Mouse (Mus musculus) cerebellum, adult 18-20 months (tissue): ENCODE measurements around the gene Serpina1e.
"Not testable (repeated sequence)": the region's sequence is repeated elsewhere in the genome, so short reads cannot be mapped to it uniquely, and the experiment has no call there.

ENCODE experiments used
- DNase-seq, 2 experiments: peaks; one replicate each; pipeline ENCODE4 v3.0.0; 2021

Serpina1e gene

DNA sequence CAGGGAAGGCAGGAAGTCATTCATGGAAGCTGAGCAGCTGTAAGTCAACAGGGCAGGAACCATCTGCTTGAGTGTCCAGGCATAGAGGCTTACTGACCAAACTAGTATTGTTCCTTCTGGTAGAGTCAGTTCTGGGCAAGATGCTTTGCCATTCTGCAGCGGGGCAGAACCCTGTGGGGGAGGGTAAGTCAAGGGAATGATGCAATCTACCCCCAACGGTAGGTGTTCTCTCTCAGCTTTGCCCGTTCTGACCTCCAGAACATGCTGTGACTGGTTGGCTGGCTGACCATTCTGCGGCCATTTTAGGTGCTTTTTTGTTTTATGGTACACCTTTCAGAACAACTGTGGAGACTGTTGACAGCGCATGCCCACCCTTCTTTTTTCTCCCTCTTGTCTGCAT is 3.6 kb upstream of the Serpina1e start:
- no peak for DNase-seq

DNA sequence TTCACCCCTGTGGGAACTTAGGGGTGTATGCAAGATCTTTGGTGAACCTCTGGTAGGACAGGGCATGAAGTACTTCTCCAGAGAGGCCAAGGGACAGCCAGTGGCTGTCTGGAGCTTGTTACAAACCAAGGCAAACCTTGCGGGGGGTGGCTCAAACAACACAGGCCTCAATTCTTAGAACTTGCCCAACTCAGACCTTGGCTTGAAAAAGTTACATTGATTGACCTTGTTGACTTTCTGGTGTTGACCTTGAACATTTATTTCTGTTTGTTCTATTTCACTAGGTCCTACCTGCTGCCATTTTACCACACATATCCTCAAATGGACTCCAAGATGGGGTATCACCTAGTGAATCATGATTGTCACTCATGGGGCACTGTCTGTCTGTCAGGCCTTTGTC is 2.9 kb upstream of the Serpina1e start:
- no peak for DNase-seq

- DNase-seq = not testable (repeated sequence)
These were observed 2.2 kb downstream of the Serpina1e start for GRCm38 (mm10) chr12:103956555-103956954.

- DNase-seq = not testable (repeated sequence)
These were observed 5.8 kb downstream of the Serpina1e start for GRCm38 (mm10) chr12:103952972-103953371.

GRCm38 (mm10) chr12:103946243-103946642 is 12.5 kb downstream of the Serpina1e start:
- DNase-seq = no peak

GRCm38 (mm10) chr12:103909181-103909580 is 49.6 kb downstream of the Serpina1e start:
- DNase-seq = not testable (repeated sequence)

GRCm38 (mm10) chr12:103907746-103908145 is 51.0 kb downstream of the Serpina1e start:
- DNase-seq = not testable (repeated sequence)

DNA sequence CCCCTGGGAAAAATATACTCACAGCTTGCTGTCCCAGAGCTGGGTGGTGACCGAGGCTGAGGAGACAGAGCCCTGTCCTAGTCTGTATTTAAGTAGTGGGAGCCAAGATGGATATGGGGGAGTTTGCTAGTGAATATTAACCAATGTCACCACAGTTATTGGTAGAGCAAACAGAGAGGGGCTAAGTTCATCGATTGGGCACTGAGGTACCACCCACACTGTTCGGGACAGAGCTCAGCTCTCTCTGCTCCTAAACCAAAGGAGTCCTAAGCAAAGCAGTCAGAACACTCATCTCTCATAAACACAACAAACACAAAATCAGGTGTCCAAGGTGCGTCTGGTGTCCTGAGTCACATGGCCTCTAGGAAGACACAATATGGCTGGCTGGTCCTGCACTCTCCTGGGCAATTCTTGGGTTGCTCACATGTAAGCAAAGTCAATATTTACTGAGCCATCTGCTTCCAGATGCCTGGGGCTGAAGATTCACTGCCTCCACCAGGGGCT is 53.9 kb downstream of the Serpina1e start, which contains the start of gene Serpina1c:
Gene Serpina1c (minus strand): TSS at position 51 of the 504 bp plus-strand sequence.
- DNase-seq = not testable (repeated sequence)

GRCm38 (mm10) chr12:103901929-103902328 is 56.8 kb downstream of the Serpina1e start:
- not testable (repeated sequence) for DNase-seq
